Mouse (Mus musculus) regulatory T cell (primary cell): ENCODE results near the gene Ccdc57.

ENCODE experiments used
- in situ Hi-C: fragments of 300-600 bp; cut with MboI, MseI; formaldehyde crosslinking; loops from one replicate; pipeline ENCODE4 v1.15.1; 2025; ENCODE audit warnings: high pct_unique_total_duplicates

Gene Ccdc57

GRCm38 (mm10) chr11:120951731-120952730, 19.4 kb upstream of the Ccdc57 start:
- in situ Hi-C loops = no loop called here

GRCm38 (mm10) chr11:120951237-120951636, 18.6 kb upstream of the Ccdc57 start:
- in situ Hi-C loops = no loop called here

- in situ Hi-C loops = no loop called here
These were observed 17.9 kb upstream of the Ccdc57 start for GRCm38 (mm10) chr11:120950281-120951202.

GRCm38 (mm10) chr11:120949863-120950262, 17.2 kb upstream of the Ccdc57 start:
- in situ Hi-C loops = no loop called here

GRCm38 (mm10) chr11:120948861-120949851, 16.5 kb upstream of the Ccdc57 start:
- in situ Hi-C loops = no loop called here

- in situ Hi-C loops = no loop called here
These were observed 15.7 kb upstream of the Ccdc57 start, which contains the start of gene Slc16a3 for GRCm38 (mm10) chr11:120948328-120948727. TSS of gene Slc16a3 (plus strand) at chr11:120948480.

GRCm38 (mm10) chr11:120945926-120946325, 13.3 kb upstream of the Ccdc57 start:
- in situ Hi-C loops = no loop called here

GRCm38 (mm10) chr11:120945266-120945665, 12.6 kb upstream of the Ccdc57 start:
- in situ Hi-C loops = no loop called here

GRCm38 (mm10) chr11:120940959-120941358, 8.3 kb upstream of the Ccdc57 start:
- in situ Hi-C loops = no loop called here

GRCm38 (mm10) chr11:120939712-120940341, 7.2 kb upstream of the Ccdc57 start:
- in situ Hi-C loops = no loop called here

- in situ Hi-C loops = no loop called here
These were observed 6.1 kb upstream of the Ccdc57 start for GRCm38 (mm10) chr11:120938795-120939194.

- in situ Hi-C loops = no loop called here
These were observed 5.3 kb upstream of the Ccdc57 start for GRCm38 (mm10) chr11:120937976-120938375.

GRCm38 (mm10) chr11:120931479-120931878, 1.2 kb downstream of the Ccdc57 start:
- in situ Hi-C loops = no loop called here

- in situ Hi-C loops = no loop called here
These were observed 4.2 kb downstream of the Ccdc57 start for GRCm38 (mm10) chr11:120928468-120928867.

- in situ Hi-C loops = no loop called here
These were observed 10.1 kb downstream of the Ccdc57 start for GRCm38 (mm10) chr11:120922528-120922927.

- in situ Hi-C loops = no loop called here
These were observed 14.9 kb downstream of the Ccdc57 start for GRCm38 (mm10) chr11:120917756-120918155.

- in situ Hi-C loops = no loop called here
These were observed 16.2 kb downstream of the Ccdc57 start for GRCm38 (mm10) chr11:120916477-120916876.

- in situ Hi-C loops = no loop called here
These were observed 18.9 kb downstream of the Ccdc57 start for GRCm38 (mm10) chr11:120913796-120914195.

- in situ Hi-C loops = no loop called here
These were observed 27.2 kb downstream of the Ccdc57 start for GRCm38 (mm10) chr11:120905430-120905873.

- in situ Hi-C loops = no loop called here
These were observed 28.1 kb downstream of the Ccdc57 start for GRCm38 (mm10) chr11:120904561-120904960.
